9 mouse cellular contexts compared by ENCODE assay signal in the genomic region with DNA sequence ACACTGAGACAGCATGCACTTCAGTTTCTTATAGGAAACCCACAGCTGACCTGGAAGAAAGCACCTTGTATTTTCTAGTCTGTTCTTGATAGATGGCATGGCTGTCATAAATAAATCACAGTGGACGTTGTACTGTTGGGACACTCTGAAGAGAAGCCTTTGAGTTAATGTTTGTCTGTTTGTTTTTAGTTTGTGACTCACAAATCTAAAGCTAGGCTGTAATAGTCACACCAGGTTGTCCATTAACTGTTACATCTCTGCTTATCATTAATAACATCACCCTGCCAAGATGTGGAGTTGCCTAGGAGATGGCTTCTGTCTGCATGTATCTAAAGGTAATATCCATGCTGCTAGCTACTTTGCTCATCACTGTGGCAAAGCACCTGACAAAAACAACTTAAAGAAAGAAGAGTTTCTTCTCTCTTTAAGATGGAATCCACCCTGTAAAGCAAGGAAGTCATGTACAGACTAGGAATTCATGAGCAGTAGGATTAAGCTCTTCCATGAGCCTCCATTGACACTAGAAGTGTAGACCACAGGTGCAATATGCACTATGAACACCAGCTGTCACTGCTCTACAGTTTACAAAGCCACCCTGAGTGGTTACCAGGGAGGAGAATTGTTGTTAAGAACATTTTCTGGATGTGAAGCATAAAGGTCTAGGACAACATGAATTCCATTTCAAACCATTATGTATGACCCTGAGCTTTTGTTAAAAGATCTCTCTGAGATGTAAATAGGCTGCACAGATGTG. TPM values are rescaled to one million over a fixed set of nuclear protein-coding genes. Genes with fewer than 3 reads are reported as not detected.
DNase-seq lines count a peak whose midpoint lies in the region; TF ChIP-seq lines count a peak whose summit lies in the region.
"Had no signal": no experiment of that assay in that cellular context is flagged by ENCODE, and none has a peak within 500 bp of the region (broad histone marks: within the 10 kb centered on the region; RNA-seq: fewer than 3 reads in every experiment).

No protein-coding gene starts in this region.

- TF ChIP-seq CTCF in left cerebral cortex, adult 2 months (IDR thresholded peaks at IDR 0.05), result peak; percentile 63

- H3K9ac ChIP-seq in ES-E14 (ENCODE audit: insufficient read depth, low read depth, low read length, poor library complexity, severe bottlenecking), result no peak overlapping the region

- in situ Hi-C loops in ES-E14 (cut with MboI; ENCODE audit: low sequenced_read_pairs in 2 of 2, unreplicated experiment in 2 of 2), result loop anchor here (10.0 to 25.0 kb wide), 3 partner anchors 530 to 1607 kb away; no protein-coding TSS in a partner anchor

- H3K4me1 ChIP-seq in ES-E14 (ENCODE audit: control insufficient read depth in 2 of 2, insufficient read depth in 2 of 2, low read length in 2 of 2, poor library complexity in 1 of 2), result peaks cover 0 to 2% of the 10 kb centered on the region in 2 experiments; a peak in 1 of 4 replicates

- no peak overlapping the region for H3K4me3 ChIP-seq in left cerebral cortex, adult 2 months
- no peak overlapping the region for H3K4me3 ChIP-seq in ES-E14 (ENCODE audit: insufficient read depth in 1 of 2, low read depth in 1 of 2, low read length in 2 of 2, poor library complexity in 1 of 2, severe bottlenecking in 1 of 2)

- 0 out of 2 replicates have a peak, but pooled peaks cover 2% of the 10 kb centered on the region for H3K9me3 ChIP-seq in ES-E14 (ENCODE audit: control insufficient read depth, insufficient read depth, low read depth, low read length)

- H3K27ac ChIP-seq in left cerebral cortex, adult 2 months, result no peak overlapping the region
- H3K27ac ChIP-seq in ES-E14 (ENCODE audit: insufficient read depth, low read depth, low read length, poor library complexity, severe bottlenecking), result no peak overlapping the region

- no peaks in the 10 kb centered on the region for H3K36me3 ChIP-seq in ES-E14 (ENCODE audit: control insufficient read depth, insufficient read depth, low read length, poor library complexity, severe bottlenecking)

- peak; percentile 19 to 31 for DNase-seq in cerebellum, postnatal 14 days
- no peak for DNase-seq in cerebellum, adult 11 months
- DNase-seq in left cerebral cortex, adult 2 months (ENCODE audit: extremely low spot score in 1 of 2, low spot score in 2 of 2), result no peak
- no peak for DNase-seq in left cerebral cortex, adult 8-10 months (ENCODE audit: low spot score in 2 of 2)
- DNase-seq in ES-E14 (ENCODE audit: low read depth, low spot score), result no peak
- DNase-seq in kidney, postnatal 25 days, result peak; percentile 19 to 38
- no peak for DNase-seq in layer of hippocampus, adult 8-10 months (ENCODE audit: low spot score in 2 of 2)
- DNase-seq in adrenal gland, adult 2 months, result no peak
- DNase-seq: lung, adult 18-20 months had no signal

- intact Hi-C loops in left cerebral cortex, adult 2 months (cut with DNase I), result loop anchor here (1.0 to 10.0 kb wide), 3 partner anchors 670 to 1610 kb away; partner anchors contain the start of gene Rnd3

TF ChIP-seq in ES-E14, 5 proteins besides CTCF, POLR2A, EP300 and RAD21:
- TF ChIP-seq ZC3H11A (IDR thresholded peaks at IDR 0.05; ENCODE audit: borderline replicate concordance, low read depth, low read length) (peak; percentile 25; the same call in 1 of the 2 replicates), ZNF384 (IDR thresholded peaks at IDR 0.05; ENCODE audit: low read depth, low read length) (no peak)

RNA-seq across cellular contexts. Expression of gene Mmadhc, which starts 8.4 kb away (rescaled TPM):
- 10 to 100 TPM; 48.1 to 57.1 TPM for total RNA-seq in left cerebral cortex, adult 2 months (2021)
- 10 to 100 TPM; 47.2 to 56.3 (median 51.9) TPM for total RNA-seq in left cerebral cortex, adult 8-10 months (2022)
- 47.1 and 57.5 TPM in 2 replicates for total RNA-seq in ES-E14 (2012; rRNA removed)
- total RNA-seq in layer of hippocampus, adult 8-10 months (2022), result 10 to 100 TPM; 45.2 to 51.4 (median 48.0) TPM
- 100 to 1,000 TPM in 1 of 2 experiments, 10 to 100 TPM in 1; 83.7 to 122 TPM for total RNA-seq in adrenal gland, adult 2 months (2021)
- 56.7 and 59.0 TPM in 2 replicates for polyA plus RNA-seq in adrenal gland, adult 2 months (2012; rRNA removed)

Comparison
In these comparisons a context has a peak if more than half of its experiments do, and no peak if none do; other contexts are left out.
1. DNase-seq: peak in cerebellum, postnatal 14 days (2 of 2) and kidney, postnatal 25 days (2 of 2); none in cerebellum, adult 11 months (single experiment), left cerebral cortex, adult 2 months (0 of 2), left cerebral cortex, adult 8-10 months (0 of 2), ES-E14 (single experiment), layer of hippocampus, adult 8-10 months (0 of 2) and adrenal gland, adult 2 months (single experiment).